Mouse (Mus musculus): Measurements from ENCODE around the gene Epb41l2. TPM values are rescaled to one million over a fixed set of nuclear protein-coding genes. Genes with fewer than 3 reads are reported as not detected.

The Epb41l2 gene
- polyA plus RNA-seq, 1 experiment: 421 TPM

- Histone ChIP-seq H3K27ac (ENCODE audit: insufficient read depth, low read depth, low read length) (no peak overlapping the region), H3K4me1 (ENCODE audit: control insufficient read depth, insufficient read depth, low read length) (no peaks in the 10 kb centered on the region), H3K4me3 (ENCODE audit: insufficient read depth, low read depth, low read length) (no peak overlapping the region)
- WGBS: 83% methylated on average over 13 of the region's 13 CpGs
- TF ChIP-seq POLR2A (IDR thresholded peaks at IDR 0.05; ENCODE audit: insufficient read depth, low read depth, low read length): no peak
- TF ChIP-seq CTCF (IDR thresholded peaks at IDR 0.05; ENCODE audit: insufficient read depth, low read depth, low read length): no peak
Observed at GRCm38 (mm10) chr10:25434358-25435044, 74.9 kb downstream of the Epb41l2 start.

- H3K4me1 ChIP-seq (ENCODE audit: control insufficient read depth, insufficient read depth, low read length): 0 out of 2 replicates have a peak, but pooled peaks cover 2% of the 10 kb centered on the region
- no peak overlapping the region for H3K27ac ChIP-seq (ENCODE audit: insufficient read depth, low read depth, low read length)
- no peak for TF ChIP-seq CTCF (IDR thresholded peaks at IDR 0.05; ENCODE audit: insufficient read depth, low read depth, low read length)
- no peak for TF ChIP-seq POLR2A (IDR thresholded peaks at IDR 0.05; ENCODE audit: insufficient read depth, low read depth, low read length)
- no peak overlapping the region for H3K4me3 ChIP-seq (ENCODE audit: insufficient read depth, low read depth, low read length)
- 78% methylated on average over 6 of the region's 6 CpGs for WGBS
Observed at GRCm38 (mm10) chr10:25436703-25437401, 77.3 kb downstream of the Epb41l2 start.

- TF ChIP-seq CTCF (IDR thresholded peaks at IDR 0.05; ENCODE audit: insufficient read depth, low read depth, low read length) (no peak), POLR2A (IDR thresholded peaks at IDR 0.05; ENCODE audit: insufficient read depth, low read depth, low read length) (no peak)
- 0 out of 2 replicates have a peak, but pooled peaks cover 2% of the 10 kb centered on the region for H3K4me1 ChIP-seq (ENCODE audit: control insufficient read depth, insufficient read depth, low read length)
- H3K4me3 ChIP-seq (ENCODE audit: insufficient read depth, low read depth, low read length): no peak overlapping the region
- no peak overlapping the region for H3K27ac ChIP-seq (ENCODE audit: insufficient read depth, low read depth, low read length)
- 93% methylated on average over 6 of the region's 6 CpGs for WGBS
Observed at GRCm38 (mm10) chr10:25437586-25438298, 78.1 kb downstream of the Epb41l2 start.

- 79% methylated on average over 8 of the region's 8 CpGs for WGBS
- no peak overlapping the region for H3K27ac ChIP-seq (ENCODE audit: insufficient read depth, low read depth, low read length)
- no peak for TF ChIP-seq POLR2A (IDR thresholded peaks at IDR 0.05; ENCODE audit: insufficient read depth, low read depth, low read length)
- TF ChIP-seq CTCF (IDR thresholded peaks at IDR 0.05; ENCODE audit: insufficient read depth, low read depth, low read length): no peak
- H3K4me1 ChIP-seq (ENCODE audit: control insufficient read depth, insufficient read depth, low read length): 0 out of 2 replicates have a peak, but pooled peaks cover 2% of the 10 kb centered on the region
- H3K4me3 ChIP-seq (ENCODE audit: insufficient read depth, low read depth, low read length): no peak overlapping the region
Observed at GRCm38 (mm10) chr10:25438299-25438680, 78.7 kb downstream of the Epb41l2 start.

GRCm38 (mm10) chr10:25439163-25439562 lies 79.6 kb downstream of the Epb41l2 start:
- WGBS: 80% methylated on average over 4 of the region's 4 CpGs
- 0 out of 2 replicates have a peak, but pooled peaks cover 2% of the 10 kb centered on the region for H3K4me1 ChIP-seq (ENCODE audit: control insufficient read depth, insufficient read depth, low read length)
- no peak overlapping the region for H3K4me3 ChIP-seq (ENCODE audit: insufficient read depth, low read depth, low read length)
- H3K27ac ChIP-seq (ENCODE audit: insufficient read depth, low read depth, low read length): no peak overlapping the region
- TF ChIP-seq POLR2A (IDR thresholded peaks at IDR 0.05; ENCODE audit: insufficient read depth, low read depth, low read length) (no peak), CTCF (IDR thresholded peaks at IDR 0.05; ENCODE audit: insufficient read depth, low read depth, low read length) (no peak)

- no peak overlapping the region for H3K4me3 ChIP-seq (ENCODE audit: insufficient read depth, low read depth, low read length)
- TF ChIP-seq CTCF (IDR thresholded peaks at IDR 0.05; ENCODE audit: insufficient read depth, low read depth, low read length) (no peak), POLR2A (IDR thresholded peaks at IDR 0.05; ENCODE audit: insufficient read depth, low read depth, low read length) (no peak)
- 96% methylated on average over 3 of the region's 3 CpGs for WGBS
- H3K27ac ChIP-seq (ENCODE audit: insufficient read depth, low read depth, low read length): no peak overlapping the region
- H3K4me1 ChIP-seq (ENCODE audit: control insufficient read depth, insufficient read depth, low read length): 0 out of 2 replicates have a peak, but pooled peaks cover 2% of the 10 kb centered on the region
Observed at GRCm38 (mm10) chr10:25439856-25440255, 80.3 kb downstream of the Epb41l2 start.

GRCm38 (mm10) chr10:25441405-25441804 lies 81.8 kb downstream of the Epb41l2 start:
- TF ChIP-seq POLR2A (IDR thresholded peaks at IDR 0.05; ENCODE audit: insufficient read depth, low read depth, low read length) (no peak), CTCF (IDR thresholded peaks at IDR 0.05; ENCODE audit: insufficient read depth, low read depth, low read length) (no peak)
- no peak overlapping the region for H3K4me3 ChIP-seq (ENCODE audit: insufficient read depth, low read depth, low read length)
- 80% methylated on average over 7 of the region's 7 CpGs for WGBS
- H3K27ac ChIP-seq (ENCODE audit: insufficient read depth, low read depth, low read length): no peak overlapping the region
- 0 out of 2 replicates have a peak, but pooled peaks cover 2% of the 10 kb centered on the region for H3K4me1 ChIP-seq (ENCODE audit: control insufficient read depth, insufficient read depth, low read length)

GRCm38 (mm10) chr10:25443626-25444025 lies 84.0 kb downstream of the Epb41l2 start:
- Histone ChIP-seq H3K4me3 (ENCODE audit: insufficient read depth, low read depth, low read length) (no peak overlapping the region), H3K27ac (ENCODE audit: insufficient read depth, low read depth, low read length) (0 out of 2 replicates have a peak overlapping the region, but pooled peaks have one; percentile 14), H3K4me1 (ENCODE audit: control insufficient read depth, insufficient read depth, low read length) (peaks cover 4% of the 10 kb centered on the region; the same call in 1 of the 2 replicates)
- WGBS: 93% methylated on average over 6 of the region's 6 CpGs
- TF ChIP-seq POLR2A (IDR thresholded peaks at IDR 0.05; ENCODE audit: insufficient read depth, low read depth, low read length) (no peak), CTCF (IDR thresholded peaks at IDR 0.05; ENCODE audit: insufficient read depth, low read depth, low read length) (no peak)

All from olfactory bulb, adult 2 months (tissue).